Mouse (Mus musculus): ENCODE results near the gene Bbs9.
A peak's percentile ranks its signal among the peaks of the same experiment; 100 is the strongest.

Gene Bbs9

DNA sequence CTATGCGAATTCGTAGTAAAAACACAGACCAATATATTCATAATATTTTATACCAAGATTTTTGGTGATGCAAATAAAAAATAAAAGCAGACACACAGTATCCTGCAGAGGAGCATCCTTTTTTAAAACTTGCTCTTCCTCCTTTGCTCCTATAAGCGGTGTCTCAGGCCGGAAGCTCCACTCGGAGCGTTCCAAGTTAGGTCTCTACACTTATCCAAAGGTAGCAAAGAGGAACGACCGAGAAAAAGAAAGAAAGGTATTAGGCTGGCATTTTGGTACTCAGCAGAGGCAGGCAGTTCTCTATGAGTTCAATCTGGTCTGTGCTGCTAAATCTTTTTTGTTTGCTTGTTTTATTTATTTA, 6.6 kb upstream of the Bbs9 start:
- peak; percentile 46 for DNase-seq

DNA sequence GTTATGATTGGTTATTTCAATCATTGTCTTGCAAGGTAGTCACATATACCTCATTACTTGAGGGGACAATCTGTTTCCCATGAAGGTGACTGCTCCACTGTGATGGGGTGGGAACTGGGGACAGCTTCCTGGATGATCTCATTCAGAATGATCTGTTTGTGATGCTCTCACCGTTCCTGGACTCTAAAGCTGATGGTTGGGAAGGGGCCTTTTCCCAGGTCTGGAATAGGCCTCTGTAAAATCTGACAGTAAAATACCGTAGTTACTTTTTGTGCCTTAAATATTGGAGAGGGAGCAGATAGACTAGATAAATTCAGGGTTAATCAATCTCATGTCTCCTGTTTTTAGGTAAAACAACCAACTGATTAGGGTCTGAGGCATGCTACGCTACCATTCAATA, 5.9 kb upstream of the Bbs9 start, which contains the start of gene Rp9:
Rp9 (minus strand) TSS at position 101 of the 400 bp plus-strand sequence.
- DNase-seq, result no peak

- DNase-seq, result no peak
Observed at GRCm38 (mm10) chr9:22476265-22476664, 750 bp downstream of the Bbs9 start.

GRCm38 (mm10) chr9:22478946-22479345, 3.4 kb downstream of the Bbs9 start:
- no peak for DNase-seq

DNA sequence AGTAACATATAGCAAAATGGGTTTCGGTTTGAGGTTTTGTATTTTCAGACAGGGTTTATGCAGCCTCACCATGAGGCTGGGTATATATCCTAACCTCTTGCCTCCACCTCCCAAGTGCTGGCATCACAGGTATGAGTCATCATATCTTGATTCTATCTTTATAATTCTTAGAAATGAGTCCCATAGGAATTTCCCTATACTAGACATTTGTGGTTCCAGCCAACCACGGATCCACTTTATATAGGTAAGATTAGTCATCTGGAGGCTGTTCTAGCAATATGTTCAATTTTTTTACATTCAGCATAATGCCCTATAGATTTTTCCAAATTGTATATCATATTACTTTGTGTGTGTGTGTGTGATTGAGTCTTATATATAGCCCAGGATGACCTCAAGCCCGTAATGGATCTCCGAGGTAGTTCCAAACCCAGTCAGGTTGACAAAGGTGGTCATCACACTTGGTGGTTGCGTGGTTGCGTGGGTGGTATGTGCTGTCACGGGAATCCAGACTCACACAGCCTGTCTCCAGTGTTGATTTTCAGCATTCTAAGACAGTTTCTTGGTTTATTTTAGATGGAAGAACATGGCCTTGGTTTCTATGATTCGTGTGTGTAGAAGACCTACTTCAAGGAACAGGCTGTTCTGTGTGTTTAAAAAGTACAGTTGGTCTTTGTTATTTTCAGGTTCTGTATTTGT, 8.5 kb downstream of the Bbs9 start:
- DNase-seq, result no peak

GRCm38 (mm10) chr9:22484562-22485308, 9.2 kb downstream of the Bbs9 start:
- DNase-seq, result no peak

DNA sequence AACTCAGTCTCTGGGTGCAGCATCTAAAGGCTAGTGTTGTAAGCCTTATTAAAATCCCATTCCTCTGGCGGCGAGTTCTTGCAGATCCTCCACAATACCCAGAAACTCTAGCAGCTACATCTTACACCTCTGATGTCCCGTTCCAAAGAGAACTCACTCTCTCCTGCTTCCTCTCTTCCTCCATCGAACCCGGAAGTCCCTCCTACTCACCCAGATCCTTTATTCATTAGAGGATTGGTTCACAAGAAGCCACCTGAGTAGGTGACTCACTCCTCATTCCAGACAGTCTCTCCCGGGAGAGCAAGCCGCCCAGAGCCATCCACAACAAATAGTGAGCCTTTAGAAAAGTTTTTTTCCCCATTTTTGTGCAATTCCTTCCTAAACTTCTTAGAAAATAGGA, 10.7 kb downstream of the Bbs9 start:
- no peak for DNase-seq

GRCm38 (mm10) chr9:22488963-22489362, 13.4 kb downstream of the Bbs9 start:
- DNase-seq, result no peak

- no peak for DNase-seq
Observed at GRCm38 (mm10) chr9:22494203-22494807, 18.8 kb downstream of the Bbs9 start.

DNA sequence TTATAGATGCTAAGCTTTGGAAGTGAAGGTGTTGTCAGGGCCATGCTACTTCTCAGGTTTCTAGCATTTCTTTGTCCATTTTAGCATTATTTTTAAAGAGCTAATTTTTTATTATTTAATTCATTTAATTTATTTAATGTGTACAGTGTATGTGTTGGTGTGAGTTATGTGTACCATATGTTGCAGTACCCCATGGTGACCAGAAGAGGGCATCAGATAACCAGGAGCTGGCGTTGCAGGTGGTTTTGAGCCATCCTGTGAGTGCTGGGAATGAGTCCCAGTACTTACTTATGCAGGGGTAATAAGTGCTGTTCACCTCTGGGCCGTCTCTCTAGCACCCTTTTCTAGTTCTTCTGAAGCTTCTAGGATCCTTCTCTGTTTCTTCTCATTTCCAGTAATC, 19.6 kb downstream of the Bbs9 start:
- DNase-seq, result no peak

DNA sequence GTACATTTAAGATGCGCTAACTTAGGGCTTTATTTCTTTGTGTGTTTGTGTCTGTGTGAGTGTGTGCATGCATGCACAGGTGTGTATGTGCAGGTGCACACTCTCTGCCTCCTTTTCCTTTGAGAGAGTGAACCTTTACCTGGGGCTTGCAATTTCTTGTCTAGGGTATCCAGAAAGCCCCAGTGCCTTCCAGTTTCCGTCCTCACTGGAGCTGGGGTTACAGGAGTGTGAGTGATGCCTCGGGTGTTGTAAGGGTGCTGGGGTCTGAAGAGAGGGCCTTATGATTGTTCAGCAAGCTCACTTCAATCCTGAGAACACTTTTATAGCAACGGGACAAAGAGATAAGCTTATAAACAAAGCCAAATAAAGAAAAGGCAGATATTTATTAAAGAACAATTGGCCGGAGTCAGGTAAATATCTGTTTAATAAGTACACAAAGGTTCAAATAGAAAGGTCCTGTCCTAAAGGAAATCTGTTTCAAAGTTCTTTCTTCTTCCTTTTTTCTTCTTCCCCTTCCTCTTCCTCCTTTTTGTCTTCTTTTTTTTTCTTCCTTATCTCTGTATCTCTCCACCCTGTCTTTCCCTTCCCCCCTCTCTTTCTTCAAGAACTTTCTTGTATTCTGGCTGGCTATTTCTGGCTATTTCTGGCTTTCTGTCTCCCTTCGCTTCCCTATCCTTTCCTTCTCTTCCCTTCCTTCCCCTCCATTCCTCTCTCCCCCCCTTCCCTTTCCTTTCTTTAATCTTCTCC, 21.7 kb downstream of the Bbs9 start:
- no peak for DNase-seq

GRCm38 (mm10) chr9:22502972-22503371, 27.5 kb downstream of the Bbs9 start:
- DNase-seq, result no peak

DNA sequence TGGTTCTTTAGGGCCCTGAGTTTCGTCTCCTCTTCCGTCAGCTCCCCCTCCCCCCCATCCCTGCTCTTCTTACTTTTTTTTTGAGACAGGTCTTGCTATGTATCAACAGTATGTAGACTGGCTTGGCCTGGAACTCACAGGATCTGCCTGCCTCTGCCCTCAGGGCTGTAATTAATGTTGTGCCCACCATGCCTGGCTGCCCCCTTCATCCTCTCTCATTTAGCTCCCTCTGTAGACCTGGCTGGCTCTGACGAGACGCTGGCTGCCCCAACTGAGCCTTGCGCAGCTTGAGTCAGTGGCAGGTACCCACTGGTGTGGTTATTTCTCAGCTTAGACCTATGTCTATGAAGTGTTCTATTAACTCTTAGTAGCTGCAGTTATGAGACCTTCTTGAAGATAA, 28.1 kb downstream of the Bbs9 start:
- no peak for DNase-seq

DNA sequence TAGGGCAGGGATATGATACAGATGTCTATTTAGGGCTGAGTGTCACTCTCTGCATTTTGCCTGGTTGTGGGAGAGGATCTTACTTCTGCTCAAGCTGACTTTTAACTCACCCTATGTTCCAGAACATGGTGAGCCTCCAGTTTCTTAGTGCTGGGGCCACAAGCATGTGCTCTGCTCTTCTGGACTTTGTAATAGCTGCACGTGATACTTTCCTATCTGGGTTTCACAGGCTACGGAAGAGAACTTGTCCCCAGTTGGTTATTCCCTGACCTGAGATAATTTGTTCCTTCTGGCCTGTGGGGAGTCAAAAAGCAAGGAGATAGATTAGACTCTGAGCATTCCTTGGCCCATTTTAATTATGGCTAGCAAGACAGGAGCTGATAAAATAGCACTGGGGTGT, 30.1 kb downstream of the Bbs9 start:
- no peak for DNase-seq

DNA sequence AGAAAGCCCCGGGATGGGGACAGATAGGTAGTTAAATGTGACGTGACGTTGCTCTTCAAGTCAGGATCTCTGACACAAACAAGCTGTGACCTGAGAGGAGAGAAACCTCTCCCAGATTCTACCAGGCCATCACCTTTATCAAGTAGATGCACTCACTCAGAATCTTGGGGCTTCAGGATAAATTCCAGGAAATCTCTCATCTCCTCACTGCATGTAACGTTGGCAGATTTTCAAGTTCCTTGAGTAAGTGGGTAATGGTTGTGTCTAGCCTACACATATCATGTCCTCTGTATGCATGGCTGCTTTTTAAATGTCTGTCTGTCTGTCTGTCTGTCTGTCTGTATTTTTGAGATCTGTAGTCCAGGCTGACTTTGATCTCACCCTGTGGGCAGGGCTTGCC, 39.6 kb downstream of the Bbs9 start:
- DNase-seq, result no peak

DNA sequence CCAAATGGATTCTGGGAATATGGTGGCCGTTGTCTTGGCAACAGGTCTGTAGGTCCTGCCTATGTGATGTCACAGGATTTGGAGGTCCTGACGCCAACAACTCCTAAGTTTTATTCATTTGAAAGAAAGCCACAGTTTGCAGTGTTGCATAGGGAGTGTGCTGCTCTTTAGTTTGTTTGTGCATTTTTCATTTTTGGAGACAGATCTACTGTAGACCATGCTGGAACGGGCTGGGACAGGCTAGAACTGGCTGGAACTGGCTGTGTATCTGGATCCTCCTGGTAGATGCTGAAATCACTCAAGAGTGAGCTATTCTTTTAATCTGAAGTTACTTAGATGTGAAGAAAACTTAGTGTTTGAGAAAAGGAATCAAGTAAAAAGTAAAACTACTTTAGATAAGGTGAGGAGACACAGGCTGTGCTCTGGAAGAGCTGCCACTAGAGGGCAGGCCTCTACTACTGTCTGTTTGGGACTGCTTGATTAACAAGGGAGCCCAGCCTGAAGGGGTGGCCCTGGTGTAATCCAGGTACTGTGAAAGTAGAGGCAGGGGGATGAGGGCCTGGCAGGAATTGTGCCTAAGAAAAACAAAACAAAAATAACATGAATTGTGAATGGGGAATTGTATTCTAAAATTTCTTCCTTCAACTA, 43.0 kb downstream of the Bbs9 start:
- DNase-seq, result peak; percentile 33

- no peak for DNase-seq
Observed at GRCm38 (mm10) chr9:22523460-22523859, 47.9 kb downstream of the Bbs9 start.

DNA sequence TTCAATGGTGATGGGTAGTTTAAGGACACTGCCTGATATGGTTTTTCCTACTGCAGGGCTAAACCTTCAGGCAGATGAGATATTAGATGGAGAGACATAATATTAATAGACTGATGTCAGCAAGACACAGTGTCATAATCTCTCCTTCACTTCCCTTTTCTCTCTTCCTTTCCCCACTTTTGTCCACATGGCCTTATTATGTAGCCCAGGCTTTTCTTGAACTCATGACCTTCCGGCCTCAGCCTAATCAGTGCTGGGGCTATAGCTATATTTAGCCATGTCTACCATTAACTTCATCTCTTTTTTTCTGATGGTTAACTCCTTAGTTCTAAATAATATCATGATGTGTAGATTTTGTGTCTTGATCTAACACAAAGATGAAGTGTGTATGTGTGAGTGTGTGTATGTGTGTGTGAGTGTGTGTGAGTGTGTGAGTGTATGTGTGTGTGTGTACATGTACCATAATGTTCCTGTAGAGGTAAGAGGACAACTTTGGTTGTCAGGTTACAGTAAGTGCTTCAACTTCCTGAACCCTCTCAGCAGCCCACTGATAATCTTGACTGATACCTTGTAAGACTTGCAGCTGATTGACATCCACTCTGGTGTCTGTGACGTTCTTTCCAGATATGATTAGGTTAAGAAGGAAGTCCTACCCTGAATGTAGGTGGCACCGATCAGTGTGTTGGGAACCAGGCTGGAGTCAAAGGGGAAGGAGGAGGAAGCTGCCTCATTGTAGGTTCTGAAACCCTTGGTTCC, 55.4 kb downstream of the Bbs9 start:
- DNase-seq, result no peak

DNA sequence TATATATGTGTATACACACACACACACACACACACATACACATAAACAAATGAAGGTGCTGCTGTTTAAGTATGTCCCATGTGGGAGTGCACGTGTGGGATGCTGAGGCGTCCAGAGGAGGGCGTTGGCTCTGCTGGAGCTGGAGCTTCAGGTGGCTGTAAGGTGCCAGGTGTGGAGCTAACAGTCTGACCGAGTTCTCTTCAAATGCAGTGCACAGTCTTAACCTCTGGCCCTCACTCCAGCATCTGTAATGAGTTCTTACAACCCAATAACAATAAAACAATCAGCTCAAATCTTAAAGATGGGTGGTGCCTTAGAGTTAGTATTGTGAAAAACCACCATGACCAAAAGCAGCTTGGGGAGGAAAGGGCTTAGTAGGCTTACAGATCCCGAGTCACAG, 56.6 kb downstream of the Bbs9 start:
- no peak for DNase-seq

DNA sequence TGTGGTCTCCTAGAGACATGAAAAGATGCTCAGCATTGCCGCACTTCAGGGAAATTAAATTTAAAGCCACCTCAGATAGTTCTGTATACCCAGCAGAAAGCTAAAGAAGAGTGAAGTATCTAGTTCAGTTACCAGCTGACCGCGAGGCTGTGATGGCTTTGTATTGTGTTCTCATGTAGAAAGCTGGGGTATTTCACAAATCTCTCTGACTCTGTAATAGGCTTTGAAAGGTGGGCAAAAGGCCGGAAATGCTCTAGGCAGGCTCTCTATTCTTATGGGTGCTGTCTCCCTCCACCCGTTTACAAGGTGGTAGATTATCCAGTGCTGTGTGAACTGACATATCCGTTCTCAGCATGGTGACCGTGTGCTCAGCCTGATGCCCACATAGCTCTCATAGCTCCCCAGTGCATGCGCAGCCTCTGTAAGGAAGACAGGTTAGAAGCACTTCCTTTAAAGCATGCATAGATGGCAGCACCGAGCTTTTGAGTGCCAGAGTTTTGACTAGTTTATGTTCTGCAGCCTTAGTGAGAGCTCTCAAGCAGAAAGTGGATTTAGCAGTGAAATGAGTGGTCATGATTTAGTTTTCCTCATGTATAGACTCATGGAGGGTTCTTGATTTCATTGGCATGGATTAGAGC, 57.4 kb downstream of the Bbs9 start:
- peak; percentile 27 for DNase-seq

DNA sequence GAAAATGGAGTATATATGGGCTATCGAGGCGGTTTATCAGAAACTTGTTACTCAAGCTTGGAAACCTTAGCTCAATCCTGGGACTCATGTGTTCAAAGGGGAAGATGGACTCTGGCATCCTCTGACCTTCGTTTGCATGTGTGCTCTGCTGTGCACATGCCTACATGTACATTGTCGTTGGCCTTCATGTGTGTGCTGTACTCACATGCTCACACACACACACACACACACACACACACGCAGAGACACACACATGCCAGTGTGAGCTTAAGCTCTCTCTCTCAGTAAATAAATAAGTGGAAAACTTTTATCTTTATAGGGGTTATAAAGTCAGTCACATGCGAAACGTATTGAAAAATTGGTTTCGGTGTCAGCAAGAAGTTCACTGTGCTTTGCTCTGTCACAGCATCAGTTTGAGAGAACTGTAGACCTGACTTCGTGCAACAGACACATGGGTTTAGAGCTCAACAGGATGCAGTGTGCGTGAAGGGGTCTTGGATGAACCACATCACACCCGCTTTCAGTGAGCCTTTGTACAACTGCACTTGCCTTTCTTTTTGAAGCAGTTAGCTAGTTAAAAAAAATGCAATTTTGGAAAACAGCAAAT, 62.4 kb downstream of the Bbs9 start:
- no peak for DNase-seq
